Mouse (Mus musculus) thymus, postnatal 10 days (tissue): Measurements from ENCODE around the gene Pard6b.
A peak's percentile ranks its signal among the peaks of the same experiment; 100 is the strongest.
"Not testable (repeated sequence)": the region's sequence is repeated elsewhere in the genome, so short reads cannot be mapped to it uniquely, and the experiment has no call there.

Source experiments
- DNase-seq, 2 experiments: peaks; one replicate each; pipeline ENCODE4 v3.0.0; 2021; ENCODE audit warnings: low spot score in 2 of 2

The Pard6b gene

GRCm38 (mm10) chr2:168080431-168081246 is at the start of gene Pard6b:
Gene Pard6b (plus strand): TSS chr2:168081004.
- DNase-seq: peak; percentile 98

- no peak for DNase-seq
These were observed 49.0 kb upstream of the Pard6b start for GRCm38 (mm10) chr2:168031842-168032241.

DNA sequence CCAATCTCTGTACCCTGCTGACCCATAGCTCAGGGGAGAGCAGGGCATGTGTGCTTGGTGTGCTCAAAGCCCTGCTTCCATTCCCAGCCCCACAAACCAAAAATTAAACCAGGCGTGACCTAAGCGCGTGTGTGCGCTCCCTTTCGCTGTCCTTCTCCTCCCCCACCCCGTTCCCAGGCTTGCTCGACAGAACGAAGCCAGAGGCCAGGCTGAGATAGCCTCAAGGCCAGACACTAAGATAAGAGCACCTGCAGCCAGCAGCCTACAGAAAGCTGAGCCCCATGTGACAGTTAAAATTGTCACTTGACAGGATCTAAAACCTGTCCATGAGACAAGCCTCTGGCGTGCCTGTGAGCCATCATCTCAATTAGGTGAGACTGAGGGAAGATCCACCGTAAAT is 46.9 kb upstream of the Pard6b start:
- DNase-seq: no peak

- no peak for DNase-seq
These were observed 44.9 kb upstream of the Pard6b start for GRCm38 (mm10) chr2:168035907-168036306.

DNA sequence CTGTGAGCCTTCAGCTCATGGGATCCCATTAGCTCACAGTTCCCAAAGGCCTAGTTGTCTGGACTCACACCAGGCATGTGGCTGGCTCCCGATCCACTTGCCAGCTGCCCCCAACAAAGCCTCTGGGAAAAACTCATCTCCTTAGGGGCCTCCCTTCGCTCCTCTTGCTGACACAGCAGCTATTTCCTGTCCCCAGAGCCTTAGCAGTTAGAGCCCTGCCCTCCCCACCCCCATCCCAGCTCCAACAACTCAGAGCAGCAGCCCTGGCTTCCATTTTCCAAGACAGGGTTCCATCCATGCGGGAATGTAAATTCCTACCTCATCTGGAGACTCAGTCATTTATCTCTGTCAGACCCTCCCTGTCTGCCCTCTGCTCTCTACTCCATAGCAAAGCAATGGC is 43.7 kb upstream of the Pard6b start:
- no peak for DNase-seq

GRCm38 (mm10) chr2:168040751-168041150 is 40.1 kb upstream of the Pard6b start:
- no peak for DNase-seq

DNA sequence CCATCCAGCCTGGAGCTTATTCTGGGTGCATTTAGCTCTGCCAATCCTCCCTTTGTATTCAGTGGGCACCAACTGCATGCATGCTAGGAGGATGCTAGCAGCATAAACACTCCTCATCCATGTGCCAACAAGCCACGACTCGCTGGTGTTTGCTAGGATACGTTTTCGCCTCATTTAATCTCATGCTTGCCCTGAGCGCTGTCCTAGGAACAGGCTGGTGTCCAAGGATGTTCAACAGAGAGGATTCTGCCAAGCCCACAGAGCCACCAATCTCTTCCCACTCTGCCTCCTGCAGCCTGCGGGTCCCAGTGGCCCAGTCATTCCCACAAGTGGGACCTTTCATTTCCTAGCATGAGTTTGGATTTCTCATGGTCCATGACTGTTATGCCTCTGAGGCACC is 38.8 kb upstream of the Pard6b start:
- DNase-seq: no peak

DNA sequence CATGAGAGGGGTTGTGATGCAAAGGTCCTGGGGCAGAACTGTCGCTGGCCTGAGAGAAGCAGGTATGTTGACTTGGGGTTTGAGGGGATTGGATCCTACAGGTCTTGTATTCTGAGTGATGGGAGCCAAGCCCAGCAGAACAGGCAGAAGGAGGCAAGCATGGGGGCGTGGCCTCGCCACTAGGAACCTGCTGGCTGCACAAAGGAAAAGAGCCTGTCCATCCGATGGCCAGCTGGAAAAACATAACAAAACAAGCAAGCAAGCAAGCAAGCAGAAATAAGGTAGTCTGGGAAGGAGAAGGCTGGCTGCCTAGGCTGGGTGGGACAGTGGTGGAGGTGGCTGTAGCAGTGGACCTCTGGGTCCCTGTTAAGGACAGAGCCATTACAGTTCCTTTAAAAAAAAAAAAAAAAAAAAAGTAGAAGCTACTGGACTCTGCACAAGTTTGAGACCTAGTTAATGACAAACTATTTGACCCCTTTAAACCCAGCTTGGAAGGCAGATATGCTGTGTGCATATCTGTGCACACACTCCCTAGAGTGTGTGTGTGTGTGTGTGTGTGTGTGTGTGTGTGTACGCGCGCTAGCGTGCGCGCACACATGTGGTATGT is 36.0 kb upstream of the Pard6b start:
- no peak for DNase-seq

DNA sequence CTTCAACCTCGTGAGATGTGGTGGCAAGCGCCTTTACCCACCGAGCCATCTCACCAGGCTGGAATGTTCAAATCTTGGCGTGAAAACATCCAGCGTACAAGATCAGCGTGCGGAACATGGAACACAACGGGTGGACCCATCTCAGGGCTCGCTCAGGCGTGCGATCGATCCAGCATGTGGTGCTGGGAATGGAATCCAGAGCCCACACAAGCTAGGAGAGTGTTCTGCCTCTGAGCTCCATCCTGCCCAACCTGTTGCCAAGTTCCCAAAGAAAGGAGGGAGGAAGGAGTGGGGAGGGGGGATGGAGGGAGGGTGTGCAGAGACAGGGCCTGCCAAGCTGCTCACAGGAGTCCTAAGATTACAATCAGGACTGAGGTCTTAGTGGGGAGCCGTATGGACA is 35.4 kb upstream of the Pard6b start:
- DNase-seq: no peak

DNA sequence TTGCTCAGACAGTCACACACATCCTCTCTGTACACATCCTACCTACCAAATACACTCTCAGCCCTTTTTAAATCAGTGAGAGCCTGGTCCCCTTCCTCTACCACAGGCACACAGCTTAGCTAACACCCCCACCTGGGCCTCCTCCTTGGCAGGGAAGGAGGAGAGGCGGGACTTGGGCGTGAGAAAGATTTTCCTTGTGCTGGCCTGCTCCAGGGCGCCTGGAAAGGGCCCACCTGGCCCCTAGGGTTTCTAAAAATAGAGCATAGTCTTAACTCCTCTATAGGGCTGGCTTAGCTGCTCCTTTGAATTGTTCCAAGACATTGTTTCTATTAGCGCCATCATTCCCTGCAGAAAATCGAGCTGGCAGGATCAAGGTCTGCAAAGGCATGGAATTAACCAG is 35.0 kb upstream of the Pard6b start:
- no peak for DNase-seq

GRCm38 (mm10) chr2:168046467-168046866 is 34.3 kb upstream of the Pard6b start:
- no peak for DNase-seq

- DNase-seq: no peak
These were observed 31.7 kb upstream of the Pard6b start for GRCm38 (mm10) chr2:168049002-168049635.

- no peak for DNase-seq
These were observed 30.5 kb upstream of the Pard6b start for GRCm38 (mm10) chr2:168050000-168050942.

DNA sequence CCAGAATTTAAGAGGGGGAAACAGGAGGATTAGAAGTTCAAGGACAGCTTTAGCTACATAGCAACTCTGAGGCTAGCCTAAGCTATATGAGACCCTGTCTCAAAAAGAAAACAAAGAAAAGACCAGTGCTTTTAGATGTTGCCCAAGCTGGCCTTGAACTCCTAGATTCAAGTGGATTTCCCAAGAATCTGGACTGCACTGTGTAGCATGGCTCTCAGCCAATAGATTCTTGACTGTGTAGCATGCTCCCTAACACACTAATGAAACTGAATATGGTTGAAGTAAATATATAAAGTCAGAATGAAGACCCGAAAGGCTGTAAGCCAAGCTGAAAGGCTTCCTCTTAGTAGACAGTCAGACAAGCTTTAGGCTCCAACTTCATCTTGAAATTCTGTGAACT is 28.6 kb upstream of the Pard6b start:
- no peak for DNase-seq

- peak in 1 of 2 experiments; percentile 24 for DNase-seq
These were observed 28.1 kb upstream of the Pard6b start for GRCm38 (mm10) chr2:168052689-168053088.

DNA sequence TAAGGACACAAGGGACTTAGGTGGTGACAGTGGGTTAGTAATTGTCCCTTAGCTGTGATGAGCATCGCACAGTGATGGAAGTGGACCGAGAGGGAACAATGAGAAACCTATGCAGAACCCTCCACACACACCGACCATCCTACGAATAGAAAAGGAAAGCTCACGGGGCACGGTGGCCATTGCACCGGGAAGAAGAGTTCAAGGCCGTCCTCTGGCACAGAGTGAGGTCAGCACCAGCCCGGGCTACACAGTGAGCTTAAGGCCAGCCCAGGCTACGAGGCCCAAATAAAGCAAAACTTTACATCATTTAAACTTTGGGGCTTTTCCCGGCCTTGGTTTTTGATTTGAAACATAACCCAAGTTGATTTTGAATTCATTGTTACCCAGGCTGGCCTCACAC is 26.7 kb upstream of the Pard6b start:
- DNase-seq: no peak

DNA sequence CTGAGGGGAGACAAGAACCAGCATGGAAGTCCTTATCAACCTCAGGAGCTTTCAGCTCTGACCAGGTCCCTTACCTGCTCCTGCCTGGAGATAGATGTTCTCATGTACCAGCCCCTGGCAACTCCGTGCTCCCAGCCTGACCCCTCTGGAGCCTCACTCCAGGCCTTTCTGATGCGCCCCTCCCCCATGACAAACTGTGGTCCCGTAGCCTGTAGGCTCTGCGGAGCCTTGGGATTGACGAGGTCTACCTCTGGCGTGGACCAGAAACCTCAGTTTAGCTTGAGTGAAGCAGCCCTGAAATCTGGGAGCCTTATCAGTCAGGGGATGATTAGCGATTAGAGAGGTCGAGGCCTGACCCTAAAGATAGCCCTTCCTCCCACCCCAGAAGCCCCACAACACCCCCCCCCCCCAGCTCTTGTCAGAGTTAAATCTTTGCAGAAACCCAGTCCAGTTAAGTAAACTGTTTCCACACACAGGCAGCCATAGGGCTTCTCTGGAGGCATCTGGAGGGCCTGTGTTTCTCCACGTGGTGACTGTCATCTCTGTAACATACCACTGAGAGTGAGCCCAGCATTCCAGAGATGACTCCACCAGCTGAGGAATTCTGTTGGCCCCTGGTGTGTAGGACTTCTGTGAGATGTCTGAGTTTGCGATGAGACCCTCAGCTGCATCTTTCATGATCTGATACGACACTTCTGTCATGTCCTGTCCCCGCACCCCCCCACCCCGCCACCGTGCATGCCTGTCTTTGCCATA is 24.7 kb upstream of the Pard6b start:
- DNase-seq: no peak

- DNase-seq: no peak
These were observed 24.2 kb upstream of the Pard6b start for GRCm38 (mm10) chr2:168056666-168056933.

DNA sequence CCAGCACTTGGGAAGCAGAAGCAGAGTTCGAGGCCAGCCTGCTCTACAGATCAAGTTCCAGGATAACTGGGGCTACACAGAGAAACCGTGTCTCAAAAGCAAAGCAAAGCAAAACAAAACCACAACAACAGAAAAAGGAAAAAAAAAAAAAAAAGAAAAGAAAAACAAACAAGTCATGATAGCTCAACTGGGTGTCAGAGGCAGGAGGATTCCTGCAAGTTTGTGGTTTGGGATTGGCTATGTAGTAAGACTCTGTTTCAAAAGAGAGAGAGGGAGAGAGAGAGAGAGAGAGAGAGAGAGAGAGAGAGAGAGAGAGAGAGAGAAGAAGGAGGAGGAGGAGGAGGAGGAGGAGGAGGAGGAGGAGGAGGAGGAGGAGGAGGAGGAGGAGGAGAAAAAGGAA is 22.9 kb upstream of the Pard6b start:
- DNase-seq: not testable (repeated sequence)

DNA sequence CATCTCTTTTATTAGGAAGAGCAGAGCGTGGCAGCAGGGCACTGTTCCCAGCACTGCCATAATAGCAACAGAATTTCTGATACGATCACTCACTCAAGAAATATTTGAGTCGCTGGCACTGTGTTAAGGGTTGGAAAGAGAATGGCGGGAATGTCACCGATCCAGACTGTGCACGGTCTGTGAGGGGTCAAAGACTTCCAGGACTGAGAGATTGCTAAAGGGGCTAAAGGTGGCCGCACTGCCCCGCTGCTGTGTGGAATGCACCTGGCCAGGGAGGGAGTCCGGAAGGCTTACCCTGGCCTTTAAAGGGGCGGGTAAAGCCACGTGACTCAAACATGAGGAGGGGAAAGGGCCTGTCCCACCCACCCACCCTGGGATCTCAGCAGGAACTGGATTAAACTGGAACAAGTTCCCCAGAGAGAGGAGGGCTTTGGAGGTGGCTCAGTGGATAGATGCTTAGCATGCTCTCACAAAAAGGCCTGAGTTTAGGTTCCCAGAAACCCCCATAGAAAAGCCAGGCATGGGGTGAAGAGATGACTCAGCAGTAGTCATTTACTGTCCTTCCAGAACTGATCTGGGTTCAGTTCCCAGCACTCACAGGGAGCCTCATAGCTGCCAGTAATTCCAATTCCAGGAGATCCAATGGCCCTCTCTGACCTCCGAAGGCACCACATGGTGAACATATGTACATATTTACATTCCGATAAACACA is 22.2 kb upstream of the Pard6b start:
- no peak for DNase-seq
